Mouse (Mus musculus) adipocyte (in vitro differentiated cells): ENCODE data around the gene Chdh.

Experiments
- DNase-seq: peaks from one replicate; pipeline ENCODE4 v3.0.0-alpha.2; 2016; ENCODE audit warnings: low spot score

Chdh gene

DNA sequence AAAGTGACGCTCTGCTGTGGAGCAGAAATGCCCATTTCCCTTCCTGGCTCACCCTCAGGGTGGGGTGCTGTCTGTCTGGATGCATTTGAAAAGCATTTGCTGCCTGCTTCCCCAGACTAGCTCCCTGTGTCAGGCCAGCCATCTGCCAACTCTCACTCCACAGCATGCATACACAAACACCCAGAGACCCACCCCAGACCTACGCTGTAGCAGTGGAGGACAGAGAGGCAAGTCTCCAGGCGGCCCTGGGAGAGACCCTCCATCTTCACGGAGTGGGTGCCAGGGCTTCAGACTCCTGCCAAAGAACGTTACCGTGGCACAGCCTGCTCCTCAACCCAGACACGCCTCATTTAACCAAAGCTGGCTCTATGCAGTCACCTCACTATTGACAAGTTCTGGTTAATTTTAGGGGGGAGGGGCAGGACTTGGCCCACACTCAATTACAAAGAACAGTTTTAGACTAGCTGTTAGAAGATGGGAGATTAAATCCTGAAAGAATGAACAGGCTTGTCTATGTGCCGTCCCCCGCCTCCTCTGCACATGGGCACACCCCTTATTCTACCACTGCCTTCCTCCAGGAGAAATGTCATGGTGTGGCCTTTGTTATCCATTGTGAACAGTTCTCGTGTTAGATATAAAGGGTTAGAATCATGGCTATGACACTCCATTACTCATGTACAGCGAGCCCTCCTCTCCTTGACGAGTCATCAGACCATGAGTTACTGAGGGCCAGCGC lies 47.4 kb downstream of the Chdh start:
- no peak for DNase-seq

DNA sequence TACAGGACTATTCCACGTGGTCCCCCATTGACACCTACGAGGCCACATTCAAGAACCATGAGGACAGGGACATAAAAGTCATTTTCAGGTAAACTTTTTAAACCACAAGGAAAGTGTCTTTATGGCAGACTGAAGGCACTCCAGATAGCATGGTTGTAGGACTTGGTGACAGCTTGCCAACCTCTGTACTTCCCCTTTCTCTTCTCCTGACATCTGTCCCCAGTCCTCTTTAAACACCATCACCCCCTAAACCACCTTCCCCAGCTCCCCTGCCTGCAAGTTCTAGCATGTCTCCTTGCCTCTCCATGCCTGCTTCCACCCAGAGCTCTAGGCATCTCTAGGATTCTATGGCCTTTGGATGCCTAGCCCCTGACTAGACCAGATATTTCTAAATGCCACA lies 56.0 kb downstream of the Chdh start:
- no peak for DNase-seq

DNA sequence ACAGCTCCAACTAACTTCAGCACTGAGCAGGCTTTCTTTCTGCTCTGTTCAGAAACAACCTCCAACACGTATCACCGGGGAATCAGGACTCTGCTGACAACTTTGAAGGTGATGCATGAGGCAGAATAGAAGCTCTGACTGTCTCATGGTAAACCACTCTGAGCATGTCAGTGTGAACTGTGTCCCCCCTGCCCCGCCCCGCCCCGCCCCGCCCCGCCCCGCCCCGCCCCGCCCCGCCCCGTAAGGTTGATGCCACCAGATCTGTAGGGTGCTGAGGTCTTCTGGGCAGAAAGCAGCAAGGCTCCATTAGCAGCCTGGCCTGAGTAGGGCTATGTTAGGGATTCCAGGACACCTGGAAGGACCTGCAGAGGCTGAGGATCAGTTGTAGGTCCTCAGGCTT lies 57.9 kb downstream of the Chdh start:
- DNase-seq: no peak

DNA sequence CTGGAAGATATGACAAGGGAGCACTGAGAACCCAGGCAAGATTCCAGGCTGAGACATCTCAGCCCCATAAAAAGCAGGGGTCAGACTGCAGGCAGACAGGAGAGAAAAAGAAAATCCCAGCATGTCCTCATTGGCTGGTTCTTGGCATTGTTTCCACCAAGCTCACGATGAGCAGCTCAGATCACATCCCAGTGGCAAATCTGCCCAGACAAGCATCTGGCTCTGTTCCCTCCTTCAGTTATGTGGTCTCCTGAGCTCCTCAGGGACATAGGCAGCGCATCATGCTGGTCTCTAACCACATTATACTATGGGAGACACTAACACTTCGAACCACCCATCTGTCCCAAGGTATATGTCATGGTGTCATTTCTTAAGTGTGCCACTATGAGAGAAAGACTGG lies 59.7 kb downstream of the Chdh start:
- no peak for DNase-seq

DNA sequence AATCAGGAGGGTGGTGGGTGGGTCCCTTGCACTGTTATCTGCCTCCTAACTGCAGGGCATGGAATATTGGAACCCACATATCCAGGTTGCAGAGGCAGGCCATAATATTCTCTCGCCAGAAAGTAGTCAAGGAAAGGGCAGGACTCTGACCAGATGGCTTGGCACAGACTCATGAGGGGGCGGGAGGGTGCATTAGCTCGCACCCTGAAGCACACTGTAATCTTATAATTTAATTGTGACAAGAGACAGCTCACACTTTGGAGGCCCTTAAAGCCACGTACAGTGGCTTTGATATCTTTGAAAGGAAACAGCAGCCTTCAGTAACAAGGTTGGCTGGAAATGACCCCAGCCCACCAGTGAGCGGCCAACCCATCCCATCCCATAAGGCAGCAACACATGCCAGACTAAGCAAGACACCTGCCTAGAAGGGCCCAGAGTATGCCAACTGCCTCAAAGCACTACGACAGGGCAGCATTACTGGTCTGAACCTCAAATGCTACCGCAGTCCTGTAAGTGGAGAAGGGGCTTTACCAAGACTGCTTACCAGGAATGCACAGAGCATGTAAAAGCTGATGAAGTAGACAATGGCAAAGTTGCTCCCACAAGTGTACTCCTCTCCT lies 66.6 kb downstream of the Chdh start:
- no peak for DNase-seq

DNA sequence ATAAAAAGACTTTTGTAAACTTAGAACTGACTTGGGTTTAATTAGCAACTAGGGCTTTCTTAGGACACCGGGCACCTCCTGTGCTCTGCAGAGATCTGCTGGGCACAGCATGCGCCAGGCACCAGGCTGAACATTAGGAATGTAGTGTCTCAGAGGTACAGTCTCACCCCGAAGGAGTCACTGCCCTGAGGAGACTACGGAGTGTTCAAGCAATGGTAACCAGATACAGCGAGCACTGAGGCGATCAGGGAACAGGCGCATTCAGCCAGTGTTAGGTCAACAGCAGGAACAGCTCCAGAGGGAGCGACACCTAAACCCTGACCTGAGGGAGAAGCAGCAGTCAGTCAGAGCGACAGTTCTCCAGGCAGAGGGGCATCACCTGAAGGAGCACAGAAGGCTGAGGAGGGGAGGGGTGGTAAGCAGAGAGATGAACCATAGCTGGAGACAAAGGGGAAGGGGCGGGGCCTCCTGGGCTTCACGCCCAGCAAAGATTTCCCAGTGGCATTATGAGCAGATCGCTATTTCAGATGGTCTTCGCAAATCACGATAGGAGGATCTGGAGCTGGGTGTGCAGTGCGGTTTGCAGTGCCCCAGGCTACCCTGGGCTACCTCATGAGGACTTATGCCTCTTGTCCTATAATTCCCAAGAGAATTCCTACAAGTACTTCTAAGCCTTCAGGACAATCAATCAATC lies 69.4 kb downstream of the Chdh start:
- no peak for DNase-seq

DNA sequence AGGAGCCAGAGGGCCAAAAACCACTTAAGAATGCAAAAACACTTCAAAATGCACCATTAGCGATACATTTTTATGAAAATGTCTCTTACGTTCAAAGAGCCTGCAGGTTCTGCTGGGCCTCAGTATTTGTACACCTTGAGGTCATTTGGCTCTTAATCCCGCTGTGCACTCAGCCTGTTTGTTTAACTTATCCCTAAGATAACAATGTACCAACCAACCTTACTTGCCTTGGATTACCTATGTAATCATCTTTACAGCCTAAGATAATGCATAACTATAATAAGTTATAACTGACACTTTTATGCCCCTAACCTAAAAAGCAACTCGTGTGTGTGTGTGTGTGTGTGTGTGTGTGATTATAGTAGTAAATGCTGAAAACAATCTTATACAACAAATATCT lies 70.9 kb downstream of the Chdh start:
- no peak for DNase-seq
